Mouse (Mus musculus) CD4-positive, CD25-positive, alpha-beta regulatory T cell, adult 4 months (primary cell): Measurements from ENCODE around the gene Hmox1. TPM values are rescaled to one million over a fixed set of nuclear protein-coding genes. Genes with fewer than 3 reads are reported as not detected.

Source experiments
- ATAC-seq: one replicate; pipeline ENCODE4 v1.8.0; 2017
- polyA plus RNA-seq, 2 experiments: library from polyadenylated mRNA; unstranded; fragments of 100-300 nt; shearing (Covaris generic); gene quantifications; one replicate each; pipeline ENCODE4 v1.2.1; 2017

The Hmox1 gene
- polyA plus RNA-seq, 2 experiments from 2014 or later, result 3.9 to 13.8 TPM

DNA sequence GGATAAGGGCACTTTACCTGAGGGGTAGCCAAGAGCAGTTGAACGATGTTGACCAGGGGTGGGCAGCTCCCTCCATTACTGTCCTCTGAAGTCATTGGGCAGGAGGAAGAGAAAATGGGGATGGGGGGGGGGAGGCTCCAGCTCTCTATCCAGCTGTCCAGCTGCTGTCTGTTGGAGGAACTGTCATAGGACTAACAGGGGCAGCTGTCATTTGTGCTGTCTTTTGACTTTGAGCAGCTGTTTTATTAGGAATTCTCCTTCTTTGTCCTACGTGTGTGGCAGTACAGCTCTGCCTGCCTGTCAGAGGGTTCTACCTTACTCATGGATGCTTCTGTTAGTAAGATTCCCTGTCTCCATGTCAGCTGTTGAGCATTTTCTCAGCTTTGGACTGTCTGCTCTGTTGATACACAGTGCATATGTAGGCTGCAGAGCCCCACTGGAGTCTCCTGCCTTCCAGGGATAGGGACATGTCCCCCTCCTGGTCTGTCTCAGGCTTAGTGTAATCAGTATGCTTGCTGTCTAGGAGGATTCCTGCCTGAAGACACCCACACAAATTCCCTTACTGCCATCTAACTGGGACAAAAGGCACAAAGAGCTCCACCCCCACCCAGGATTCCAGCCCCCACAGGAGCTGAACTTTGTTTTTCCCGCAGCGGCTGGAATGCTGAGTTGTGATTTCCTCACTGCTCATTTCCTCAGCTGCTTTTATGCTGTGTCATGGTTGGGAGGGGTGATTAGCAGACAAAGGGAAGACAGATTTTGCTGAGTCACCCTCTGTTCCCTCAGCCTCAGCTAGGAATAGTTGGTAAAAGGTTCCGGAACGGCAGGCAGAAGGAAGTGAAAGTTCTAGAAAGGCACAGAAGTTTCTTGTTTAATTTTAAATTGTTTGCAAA, 4.2 kb upstream of the Hmox1 start:
- ATAC-seq, result no peak

DNA sequence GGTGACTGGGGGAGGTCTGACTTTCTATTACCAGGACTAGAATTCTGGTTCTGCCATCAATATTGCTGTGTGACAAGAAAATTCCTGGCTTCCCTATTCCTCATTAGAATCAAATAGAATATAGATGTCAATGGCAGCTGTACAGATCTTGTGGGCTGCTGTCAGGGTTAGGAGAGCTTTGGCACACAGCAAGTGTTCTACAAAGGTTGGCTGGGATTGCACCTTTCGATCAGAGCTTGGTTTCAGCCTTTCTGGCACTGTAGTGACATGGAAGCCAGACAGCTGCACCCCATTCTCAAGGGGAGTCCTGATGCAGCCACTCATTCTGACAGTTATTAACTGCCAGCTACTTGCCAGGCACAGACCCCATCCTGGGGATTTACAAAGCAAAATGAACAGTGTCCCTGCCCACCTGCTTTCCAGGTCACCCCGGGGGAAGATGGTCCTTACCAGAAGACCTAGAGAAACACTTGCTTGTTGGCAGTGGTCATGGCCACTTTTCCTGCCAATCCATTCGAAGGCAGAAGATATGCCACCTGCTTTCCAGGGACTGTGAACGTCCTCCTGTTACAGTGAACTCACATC, 2.5 kb upstream of the Hmox1 start:
- ATAC-seq, result no peak

DNA sequence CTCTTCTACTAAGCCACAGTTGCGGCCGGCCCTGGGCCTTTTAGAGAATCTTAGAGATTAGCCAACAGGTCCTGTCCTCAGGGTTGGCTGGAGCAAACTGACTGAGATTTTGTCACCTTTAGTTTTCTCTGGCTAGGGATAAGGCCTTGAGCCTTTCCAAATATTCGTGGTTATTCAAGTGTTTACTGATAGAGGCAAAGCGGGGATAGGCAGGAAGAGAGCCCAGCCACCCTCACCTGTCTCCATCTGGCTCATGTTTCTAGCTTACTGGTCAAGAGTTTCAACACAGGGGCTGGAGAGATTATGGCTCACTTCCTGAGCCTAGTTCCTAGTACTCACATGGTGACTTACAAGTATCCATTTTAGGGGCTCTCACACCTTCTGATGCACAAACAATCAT, 9.5 kb downstream of the Hmox1 start:
- no peak for ATAC-seq

DNA sequence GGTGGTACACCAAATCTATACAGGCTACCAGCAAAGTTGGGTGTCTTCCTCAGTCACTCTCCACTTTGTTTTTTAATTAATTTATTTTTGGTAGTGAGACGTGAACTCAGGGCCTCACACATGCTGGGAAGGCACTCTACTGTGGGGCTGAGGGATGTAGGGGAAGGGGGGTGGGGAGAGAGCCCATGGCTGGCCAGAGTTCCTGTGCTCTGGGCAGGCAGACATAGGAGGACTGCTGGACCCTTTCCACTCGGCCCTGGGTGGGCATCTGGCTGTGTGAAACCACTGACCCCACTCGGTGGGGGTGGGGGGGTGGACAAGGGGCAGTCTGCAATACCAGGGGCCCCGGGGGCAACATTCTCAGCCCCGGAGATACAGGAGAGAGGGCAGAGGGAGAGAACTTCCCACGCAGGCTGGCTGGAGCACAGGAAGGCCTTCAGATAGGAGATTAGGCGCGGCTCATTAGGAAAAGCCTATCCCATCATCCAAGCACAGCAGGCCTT, 10.0 kb downstream of the Hmox1 start:
- ATAC-seq, result no peak

DNA sequence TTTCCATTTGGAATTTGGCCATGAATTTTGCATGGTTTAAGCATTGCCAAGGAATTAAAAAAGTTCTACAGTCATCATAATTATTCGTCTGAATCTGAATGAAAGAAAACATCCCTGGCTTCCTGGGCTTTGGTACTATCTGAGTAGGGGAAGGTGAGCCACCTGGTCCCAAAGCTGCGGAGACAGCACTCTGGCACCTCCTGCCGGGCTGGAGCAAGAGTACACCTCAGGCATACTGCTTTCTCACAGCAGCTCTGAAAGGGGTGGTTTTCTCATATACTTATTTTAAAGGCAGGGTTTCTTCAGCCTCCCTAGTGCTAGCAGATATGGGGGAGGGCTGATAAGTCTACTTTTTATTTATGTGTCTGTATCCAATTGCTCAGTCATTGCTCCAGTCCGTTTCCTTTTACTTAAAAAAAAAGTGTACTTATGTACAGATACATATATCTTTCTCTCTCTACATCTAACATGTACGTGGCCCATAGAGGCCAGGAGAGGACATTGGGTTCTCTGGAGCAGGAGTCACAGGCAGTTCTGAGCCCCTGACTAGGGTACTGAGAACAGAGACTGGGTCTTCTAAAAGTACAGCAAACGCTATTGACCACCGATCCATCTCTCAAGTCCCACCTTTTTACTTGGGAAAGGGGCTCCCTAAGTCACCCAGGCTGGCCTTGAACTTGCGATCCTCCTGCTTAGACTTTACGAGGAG, 15.3 kb downstream of the Hmox1 start:
- ATAC-seq, result peak; percentile 78

DNA sequence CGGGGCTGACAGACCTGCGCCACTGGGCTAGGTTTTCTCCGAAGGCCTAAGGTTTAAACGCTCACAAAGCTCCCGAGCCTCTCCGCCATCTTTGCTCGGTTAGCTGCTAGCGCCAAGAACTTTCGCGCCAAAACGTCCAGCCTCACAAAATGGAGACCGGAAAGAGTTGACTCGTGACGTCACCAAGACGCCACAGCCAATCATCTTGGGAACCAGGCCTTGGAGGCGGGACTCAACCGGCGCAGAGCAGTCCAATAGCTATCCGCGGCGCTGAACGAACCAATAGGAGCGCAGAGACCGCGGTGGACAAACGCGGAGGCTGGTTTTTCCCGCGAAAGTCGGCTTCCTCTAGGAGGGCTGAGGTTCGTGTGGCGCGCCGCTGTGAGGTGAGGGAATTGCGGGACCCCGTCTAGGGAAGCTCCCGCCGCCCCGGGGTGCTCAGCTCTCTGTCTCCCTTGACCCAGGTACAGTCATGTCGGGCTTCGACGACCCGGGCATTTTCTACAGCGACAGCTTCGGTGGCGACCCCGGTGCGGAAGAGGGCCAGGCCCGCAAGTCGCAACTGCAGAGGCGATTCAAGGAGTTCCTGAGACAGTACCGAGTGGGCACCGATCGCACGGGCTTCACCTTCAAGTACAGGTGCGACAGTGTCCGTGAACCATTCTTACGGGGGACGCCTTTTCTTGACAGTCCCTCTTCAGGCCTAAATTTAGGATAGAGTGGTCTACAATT, 16.0 kb downstream of the Hmox1 start, which contains the start of gene Mcm5:
Gene Mcm5, plus strand, starts transcription at position 334 of the 732 bp plus-strand sequence.
- ATAC-seq, result peak; percentile 96

DNA sequence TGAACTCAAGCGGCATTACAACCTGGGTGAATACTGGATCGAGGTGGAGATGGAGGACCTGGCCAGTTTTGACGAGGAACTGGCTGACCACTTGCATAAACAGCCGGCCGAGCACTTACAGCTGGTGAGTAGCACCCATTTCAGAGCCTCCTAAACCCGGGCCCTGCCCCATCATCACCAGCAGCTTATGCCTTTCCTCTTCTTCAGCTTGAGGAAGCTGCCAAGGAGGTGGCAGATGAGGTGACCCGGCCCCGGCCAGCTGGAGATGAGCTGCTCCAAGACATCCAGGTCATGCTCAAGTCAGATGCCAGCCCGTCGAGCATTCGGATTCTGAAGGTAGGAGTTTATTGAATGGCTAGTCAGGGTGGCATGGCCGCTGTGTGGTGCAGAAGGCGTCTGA, 16.7 kb downstream of the Hmox1 start:
- ATAC-seq, result no peak

DNA sequence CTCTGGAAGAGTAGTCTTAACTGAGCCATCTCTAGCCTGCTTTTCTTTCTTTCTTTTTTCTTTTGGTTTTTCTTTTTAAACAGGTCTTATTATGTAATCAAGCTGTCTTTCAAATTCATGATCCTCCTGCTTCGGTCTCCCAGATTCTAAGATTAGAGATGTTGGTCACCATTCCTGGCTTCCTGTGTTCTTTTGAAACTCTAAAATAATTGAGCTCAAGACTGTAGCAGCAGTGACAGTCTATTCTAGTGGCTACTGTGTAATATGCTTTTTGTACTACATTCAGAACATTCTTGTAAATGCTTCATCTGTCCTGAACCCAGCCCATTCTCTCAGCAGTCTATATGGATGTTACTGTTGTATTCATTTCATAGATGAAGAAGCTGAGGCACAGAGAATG, 25.1 kb downstream of the Hmox1 start:
- ATAC-seq, result no peak

DNA sequence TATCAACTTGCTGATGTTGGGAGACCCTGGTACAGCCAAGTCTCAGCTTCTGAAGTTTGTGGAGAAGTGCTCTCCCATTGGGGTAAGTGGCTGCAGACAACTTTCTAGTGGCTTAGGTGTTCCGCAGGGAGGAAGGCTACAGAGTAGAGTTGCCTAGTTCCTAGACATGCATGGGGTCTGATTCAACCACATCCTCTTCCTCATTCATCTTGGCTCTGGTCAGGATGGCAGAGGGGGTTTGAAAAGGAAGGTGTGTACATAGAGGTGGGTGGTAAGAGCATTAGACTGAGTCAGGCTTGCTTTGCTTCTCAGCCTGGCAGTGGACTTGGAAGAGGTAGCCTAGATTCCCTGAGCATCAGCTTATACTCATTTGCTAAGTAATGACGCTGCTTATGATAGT, 25.9 kb downstream of the Hmox1 start:
- ATAC-seq, result no peak

DNA sequence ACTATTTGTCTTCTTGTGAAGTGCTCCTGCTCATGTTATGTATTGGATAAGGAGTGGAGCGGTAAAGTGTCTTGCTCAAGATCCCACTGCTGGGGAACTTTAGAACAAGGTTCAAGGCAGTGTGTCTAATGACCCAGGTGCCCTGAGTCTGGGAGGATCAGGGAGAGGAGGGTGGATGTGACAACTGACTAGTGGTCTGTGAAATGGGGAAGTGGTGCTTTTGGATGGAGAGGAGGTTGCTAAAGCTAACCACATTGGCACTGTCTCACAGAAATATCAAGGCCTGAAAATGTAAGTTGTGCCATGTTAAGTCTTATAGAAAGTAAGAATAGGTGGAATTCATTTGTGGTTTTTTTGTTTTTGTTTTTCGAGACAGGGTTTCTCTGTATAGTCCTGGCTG, 26.3 kb downstream of the Hmox1 start:
- no peak for ATAC-seq

DNA sequence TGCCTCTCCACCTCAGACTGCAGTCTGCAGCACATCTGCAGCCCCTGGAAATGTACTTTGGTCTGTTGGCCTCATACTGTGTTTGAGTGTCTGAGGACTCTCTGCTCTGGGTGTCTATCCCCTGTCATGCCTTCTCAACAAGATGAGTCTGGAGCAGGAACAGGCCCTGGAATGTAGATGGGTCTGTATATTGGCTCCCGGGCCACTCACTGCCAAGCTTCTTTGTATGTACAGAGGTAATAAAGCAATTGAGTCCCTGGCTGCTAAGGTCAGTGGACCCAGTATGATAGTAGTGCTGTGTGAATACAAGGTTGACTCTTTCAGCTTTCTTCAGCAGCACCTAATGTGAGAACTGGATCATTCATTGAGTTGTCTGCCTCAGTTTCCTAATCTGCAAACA, 34.0 kb downstream of the Hmox1 start:
- no peak for ATAC-seq

DNA sequence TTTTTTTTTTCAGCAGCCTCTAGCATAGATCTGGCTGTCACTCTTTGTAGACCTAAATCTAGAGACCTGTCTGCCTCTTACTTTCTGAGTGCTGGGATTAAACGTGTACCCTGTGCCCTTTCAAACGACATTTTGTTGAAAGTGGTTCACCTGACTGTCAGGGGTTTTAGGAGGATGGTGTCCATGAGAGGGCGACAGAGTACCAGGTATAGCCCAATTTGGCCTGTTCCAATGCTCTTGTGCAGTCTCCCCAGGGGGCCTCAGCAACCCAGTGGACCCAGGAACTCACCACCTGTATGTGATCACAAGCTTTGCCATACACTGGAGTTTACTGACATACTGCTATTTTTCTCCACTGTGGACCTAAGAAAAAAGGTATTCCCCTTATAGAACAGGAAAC, 39.1 kb downstream of the Hmox1 start:
- ATAC-seq, result no peak

DNA sequence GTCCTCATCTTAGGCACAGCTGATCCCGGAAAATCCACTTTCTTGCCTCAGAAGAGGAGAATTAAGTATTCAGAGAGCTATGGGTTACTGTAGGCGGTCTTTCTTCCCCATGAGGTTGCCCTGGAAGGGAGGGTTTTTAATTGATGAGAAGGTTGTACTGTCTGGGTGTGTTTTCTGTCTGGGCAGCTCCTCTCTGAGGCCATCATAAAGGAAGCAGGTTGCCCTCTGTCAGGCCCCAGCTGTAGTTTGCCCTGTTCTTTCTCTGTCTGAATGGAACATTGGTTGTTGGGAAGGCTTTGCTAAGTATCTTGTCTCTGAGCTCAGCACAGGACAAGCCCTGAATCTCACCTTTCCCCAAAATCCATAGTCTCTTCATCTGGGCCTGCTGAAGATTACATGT, 40.0 kb downstream of the Hmox1 start:
- no peak for ATAC-seq

DNA sequence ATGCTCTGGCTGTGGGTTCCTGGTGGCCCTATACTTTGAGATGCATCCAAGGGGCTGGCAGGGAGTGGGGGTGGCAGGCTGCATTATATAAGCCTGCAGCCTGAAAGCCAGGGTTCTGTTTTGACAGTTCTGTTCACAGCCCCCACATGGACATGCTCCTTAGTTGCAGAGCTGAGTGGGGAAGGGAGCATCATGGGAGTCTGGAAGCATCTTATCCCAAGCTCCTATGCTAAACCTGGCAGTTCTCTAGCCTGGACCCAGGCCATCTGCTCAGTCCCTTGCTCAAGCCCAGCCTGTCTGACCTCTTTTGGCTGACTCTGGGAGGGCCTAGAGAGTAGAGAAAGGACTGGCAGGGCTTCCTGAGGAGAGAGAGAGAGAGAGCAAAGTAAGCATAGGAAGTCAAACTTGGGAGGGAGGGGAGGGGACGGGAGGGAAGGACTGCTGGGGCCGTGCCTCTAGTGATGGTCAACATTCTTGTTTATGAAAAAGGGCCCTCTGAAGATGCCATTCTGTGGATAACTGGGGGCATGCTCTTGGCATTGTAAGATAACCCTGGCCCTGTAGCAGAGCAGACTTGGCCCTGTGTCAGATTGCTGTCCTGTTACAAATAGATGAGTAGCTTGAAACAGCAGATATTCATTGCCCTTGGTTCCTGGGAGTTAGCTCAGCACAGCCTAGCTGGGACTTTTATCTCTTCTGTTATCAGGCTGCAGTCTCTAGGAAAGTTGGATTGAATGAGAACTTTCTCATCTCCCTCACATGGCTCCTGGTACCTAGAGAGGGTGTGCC, 41.4 kb downstream of the Hmox1 start:
- ATAC-seq, result no peak

DNA sequence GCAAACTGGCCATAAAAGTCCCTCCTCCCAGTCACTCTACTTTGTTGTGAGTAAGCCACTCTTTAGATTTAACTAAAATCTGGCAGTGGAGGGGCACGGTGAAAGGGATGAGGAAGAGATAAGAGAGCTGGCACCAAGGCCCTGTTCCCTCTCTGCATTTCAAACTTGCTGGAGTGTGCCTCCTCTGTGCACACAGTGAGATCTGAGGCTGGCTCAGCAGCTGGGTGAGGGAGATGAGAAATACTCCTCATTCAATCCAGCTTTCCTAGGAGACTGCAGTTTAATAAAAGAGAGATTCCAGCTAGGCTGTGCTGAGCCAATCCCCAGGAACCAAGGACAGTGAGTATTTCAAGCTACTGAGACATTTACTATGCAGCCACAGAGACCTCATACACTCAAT, 42.3 kb downstream of the Hmox1 start:
- no peak for ATAC-seq

DNA sequence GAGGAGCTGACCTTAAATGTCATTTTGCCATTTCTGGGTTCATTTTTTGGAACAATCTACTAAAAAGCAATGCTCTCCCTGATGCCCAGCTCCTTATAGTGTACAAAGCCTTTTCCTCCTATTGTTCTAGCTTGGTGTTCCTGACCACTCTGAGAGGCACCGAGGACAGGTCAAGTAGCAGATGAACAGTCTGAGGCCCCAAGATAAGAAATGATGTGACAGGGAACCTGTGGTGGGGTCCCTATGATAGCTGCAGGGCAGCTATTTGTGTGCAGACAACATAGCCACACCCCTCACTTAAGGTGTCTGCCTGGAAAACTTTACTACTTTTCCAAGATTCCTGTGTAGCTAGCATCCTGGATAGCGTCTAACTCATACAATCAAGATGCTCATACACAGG, 42.8 kb downstream of the Hmox1 start:
- no peak for ATAC-seq

DNA sequence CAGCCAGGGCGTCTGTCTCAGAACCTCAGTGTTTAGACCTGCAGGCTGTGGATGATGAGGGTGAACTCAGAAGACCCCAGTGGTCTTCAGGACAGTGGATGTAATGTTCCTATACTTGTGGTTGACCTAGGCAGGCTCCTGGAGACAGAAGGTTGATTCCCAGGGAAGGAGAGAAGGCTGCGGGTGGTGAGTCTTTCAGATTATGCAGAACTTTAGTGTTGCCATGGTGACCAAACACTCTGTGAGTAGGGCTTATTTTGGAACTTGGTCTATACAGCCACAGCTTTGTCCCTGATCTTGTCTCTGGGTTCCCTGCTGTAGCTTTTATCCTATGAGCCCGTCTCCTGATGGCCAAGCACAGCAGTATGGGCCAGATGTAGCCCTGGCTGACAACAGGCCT, 44.1 kb downstream of the Hmox1 start:
- ATAC-seq, result no peak
